Mouse (Mus musculus): ENCODE data around the gene 4933425L06Rik.

- TF ChIP-seq CTCF (IDR thresholded peaks at IDR 0.05; ENCODE audit: low read depth, low read length) (no peak), GATA1 (IDR thresholded peaks at IDR 0.05; ENCODE audit: borderline replicate concordance, low read length) (no peak), TAL1 (conservative IDR thresholded peaks at IDR 0.05; ENCODE audit: low read depth, low read length) (no peak), GATA2 (IDR thresholded peaks at IDR 0.05; ENCODE audit: borderline replicate concordance, low read depth, low read length) (no peak)
Observed at GRCm38 (mm10) chr13:105054941-105055309, 27.0 kb upstream of the 4933425L06Rik start.
